Mouse (Mus musculus): ENCODE data around the gene Creb3l1.

Gene Creb3l1

DNA sequence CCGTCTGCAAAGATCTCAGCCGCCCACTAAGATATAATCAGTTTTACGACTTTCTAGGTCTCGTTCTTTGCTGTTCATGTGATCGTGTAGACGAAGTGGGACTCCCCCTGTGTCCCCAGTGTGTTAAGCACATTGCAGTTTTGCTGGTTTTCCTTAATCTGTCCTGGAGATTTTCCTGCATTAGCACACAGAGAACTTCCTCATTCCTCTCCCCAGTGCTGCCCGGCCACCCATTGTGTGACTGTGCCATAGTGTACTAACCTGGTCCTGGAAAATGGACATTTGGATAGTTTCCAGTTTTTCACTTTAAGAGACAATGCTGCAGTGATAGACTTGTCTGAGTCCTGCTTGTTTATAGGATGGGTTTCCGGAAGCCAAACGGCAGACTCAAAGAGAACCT is 10.0 kb upstream of the Creb3l1 start:
- DNase-seq (ENCODE audit: extremely low read depth, low read depth, low spot score) = no peak

GRCm38 (mm10) chr2:92030554-92030953 is 6.3 kb upstream of the Creb3l1 start:
- DNase-seq (ENCODE audit: extremely low read depth, low read depth, low spot score) = no peak

DNA sequence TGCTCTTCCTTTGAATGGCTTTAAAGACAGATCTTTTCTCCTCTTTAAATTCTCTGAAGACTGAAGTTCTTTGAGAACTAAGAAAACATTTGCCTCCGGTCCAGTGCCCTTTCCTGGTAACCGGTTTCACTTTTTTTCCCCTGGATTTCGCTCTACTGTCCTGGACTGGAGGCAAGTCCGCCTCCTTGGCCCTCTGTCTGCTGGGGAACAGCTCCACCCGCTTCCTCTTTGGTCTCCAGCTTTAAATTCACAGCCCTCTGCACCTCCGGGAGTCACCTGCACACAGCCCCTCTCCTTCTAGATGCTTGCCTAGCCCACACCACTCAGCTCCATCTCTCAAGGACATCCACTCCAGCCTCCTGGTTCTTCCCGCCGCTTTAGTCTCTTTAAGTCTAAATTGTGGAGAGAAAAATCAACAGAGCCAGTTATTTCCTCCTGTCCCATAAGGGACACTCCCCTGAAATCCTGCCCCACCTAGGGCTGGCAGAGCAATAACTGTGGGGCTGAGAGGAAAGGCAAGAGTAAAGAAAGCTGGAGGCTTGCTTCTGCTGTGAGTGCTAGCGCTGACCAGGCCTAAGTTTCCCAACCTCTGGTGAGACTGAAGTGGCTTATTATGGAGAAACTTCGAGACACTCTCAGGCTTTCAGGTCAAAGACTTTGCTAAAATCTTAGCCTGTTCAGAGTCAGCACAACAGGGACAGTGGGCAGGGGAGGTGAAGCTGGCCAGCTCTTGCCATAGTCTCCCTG is 5.3 kb upstream of the Creb3l1 start:
- no peak for DNase-seq (ENCODE audit: extremely low read depth, low read depth, low spot score)

DNA sequence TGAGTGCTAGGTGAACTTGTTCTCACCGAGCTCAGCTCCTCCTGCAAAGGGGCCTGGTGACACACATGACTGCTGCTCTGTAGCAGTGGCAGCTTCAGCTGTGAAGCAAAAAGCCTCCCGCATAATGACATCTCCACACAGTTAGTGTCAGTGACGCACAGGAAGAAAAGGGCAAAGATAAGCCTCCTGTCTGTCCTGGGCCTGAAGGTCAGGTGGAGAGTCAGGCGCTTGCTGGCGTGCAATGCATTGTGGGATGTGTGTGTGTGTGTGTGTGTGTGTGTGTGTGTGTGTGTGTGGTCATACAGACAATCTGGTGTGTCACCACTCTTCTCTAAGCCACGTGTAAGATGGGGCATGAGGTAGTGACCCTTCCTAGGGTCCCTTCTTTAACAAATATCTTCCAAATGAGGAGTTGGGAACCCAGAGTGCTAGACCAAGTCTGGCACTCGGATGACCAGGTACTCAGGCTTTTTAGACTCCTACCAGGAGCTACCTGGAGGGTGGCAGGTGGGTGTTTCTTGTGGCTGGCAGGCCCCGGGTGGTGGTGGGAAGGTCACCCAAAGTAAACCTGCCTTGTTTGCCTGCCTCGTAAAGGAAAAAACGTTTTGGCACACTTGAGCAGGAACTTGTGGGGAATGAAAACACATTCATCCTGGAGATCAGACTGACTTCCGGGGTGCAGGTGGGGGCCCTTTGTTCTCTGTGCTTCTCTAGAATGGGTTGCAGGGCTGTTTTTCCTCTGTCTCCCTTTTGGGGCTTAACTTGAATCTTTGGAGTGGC is 3.7 kb upstream of the Creb3l1 start:
- DNase-seq (ENCODE audit: extremely low read depth, low read depth, low spot score) = no peak

- no peak for DNase-seq (ENCODE audit: extremely low read depth, low read depth, low spot score)
Measured at GRCm38 (mm10) chr2:92025966-92026365, 1.7 kb upstream of the Creb3l1 start.

- DNase-seq (ENCODE audit: extremely low read depth, low read depth, low spot score) = no peak
Measured at GRCm38 (mm10) chr2:92025202-92025601, 900 bp upstream of the Creb3l1 start.

- no peak for DNase-seq (ENCODE audit: extremely low read depth, low read depth, low spot score)
Measured at GRCm38 (mm10) chr2:92023362-92024273, 684 bp downstream of the Creb3l1 start.

DNA sequence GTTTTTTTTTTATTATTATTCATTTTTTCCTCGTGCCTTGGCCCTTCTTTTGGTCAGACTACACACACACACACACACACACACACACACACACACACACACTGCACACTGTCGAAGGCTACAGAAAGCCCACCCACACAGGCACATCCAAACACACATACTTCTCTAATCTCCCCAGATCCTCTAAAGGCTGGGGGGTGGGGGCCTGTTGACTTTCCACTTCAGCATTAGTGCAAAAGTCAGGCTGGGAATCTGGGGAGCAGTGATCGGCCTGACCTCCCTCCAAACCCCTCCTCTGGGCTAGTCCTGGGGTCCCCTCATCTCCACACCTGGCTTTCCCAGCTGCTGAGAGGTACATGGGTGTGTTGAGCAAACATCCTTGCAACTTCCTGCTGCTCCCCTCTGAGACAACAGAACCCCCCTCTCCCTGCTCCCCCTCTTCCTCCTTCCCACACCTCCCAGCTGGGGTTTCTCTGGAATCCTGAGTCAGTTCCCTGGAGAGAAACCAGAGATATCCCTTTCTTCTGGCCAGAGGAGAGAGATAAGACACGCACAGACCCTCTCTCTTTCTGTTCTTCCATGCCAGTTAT is 3.5 kb downstream of the Creb3l1 start:
- DNase-seq (ENCODE audit: extremely low read depth, low read depth, low spot score) = no peak

DNA sequence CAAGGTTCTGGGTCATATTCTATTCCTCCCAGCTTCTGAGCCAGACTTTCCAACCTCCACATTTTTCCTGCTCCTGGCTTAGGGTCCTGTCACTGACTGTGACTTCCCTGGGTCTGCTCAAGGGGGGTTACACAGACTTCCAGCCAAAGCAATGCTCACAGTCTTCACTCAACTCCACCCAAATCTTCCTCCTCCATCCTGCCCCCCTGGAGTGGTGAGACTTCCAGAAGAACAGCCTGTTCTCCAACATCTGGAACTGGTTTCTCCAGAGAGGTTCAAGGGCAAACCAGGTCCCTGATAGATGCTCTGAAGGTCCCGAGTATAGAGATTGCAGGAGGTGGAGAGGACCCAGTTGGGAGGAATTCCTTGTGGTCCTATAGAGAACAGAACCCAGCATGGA is 6.9 kb downstream of the Creb3l1 start:
- no peak for DNase-seq (ENCODE audit: extremely low read depth, low read depth, low spot score)

GRCm38 (mm10) chr2:92016981-92017380 is 7.3 kb downstream of the Creb3l1 start:
- DNase-seq (ENCODE audit: extremely low read depth, low read depth, low spot score) = no peak

DNA sequence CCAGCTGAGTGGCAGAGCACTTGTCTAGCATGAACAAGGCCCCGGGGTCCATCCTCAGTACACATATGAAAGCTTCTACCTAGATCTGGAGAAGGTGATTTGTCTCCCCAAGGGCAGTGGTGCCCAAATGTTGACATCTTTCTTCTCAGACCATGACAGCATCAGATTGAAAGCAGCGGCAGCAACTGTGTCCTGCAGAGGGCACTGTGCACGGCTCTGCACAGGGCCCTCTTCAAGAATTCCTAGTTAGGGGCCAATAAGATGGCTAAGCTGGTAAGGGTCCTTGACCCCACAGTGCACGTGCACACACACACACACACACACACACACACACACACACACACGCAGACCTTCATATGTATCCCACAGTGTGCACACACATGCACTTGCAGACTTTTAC is 9.4 kb downstream of the Creb3l1 start:
- no peak for DNase-seq (ENCODE audit: extremely low read depth, low read depth, low spot score)

- no peak for DNase-seq (ENCODE audit: extremely low read depth, low read depth, low spot score)
Measured at GRCm38 (mm10) chr2:92014248-92014647, 10.1 kb downstream of the Creb3l1 start.

- no peak for DNase-seq (ENCODE audit: extremely low read depth, low read depth, low spot score)
Measured at GRCm38 (mm10) chr2:92012768-92013445, 11.4 kb downstream of the Creb3l1 start.

GRCm38 (mm10) chr2:92011424-92012353 is 12.6 kb downstream of the Creb3l1 start:
- DNase-seq (ENCODE audit: extremely low read depth, low read depth, low spot score) = no peak

DNA sequence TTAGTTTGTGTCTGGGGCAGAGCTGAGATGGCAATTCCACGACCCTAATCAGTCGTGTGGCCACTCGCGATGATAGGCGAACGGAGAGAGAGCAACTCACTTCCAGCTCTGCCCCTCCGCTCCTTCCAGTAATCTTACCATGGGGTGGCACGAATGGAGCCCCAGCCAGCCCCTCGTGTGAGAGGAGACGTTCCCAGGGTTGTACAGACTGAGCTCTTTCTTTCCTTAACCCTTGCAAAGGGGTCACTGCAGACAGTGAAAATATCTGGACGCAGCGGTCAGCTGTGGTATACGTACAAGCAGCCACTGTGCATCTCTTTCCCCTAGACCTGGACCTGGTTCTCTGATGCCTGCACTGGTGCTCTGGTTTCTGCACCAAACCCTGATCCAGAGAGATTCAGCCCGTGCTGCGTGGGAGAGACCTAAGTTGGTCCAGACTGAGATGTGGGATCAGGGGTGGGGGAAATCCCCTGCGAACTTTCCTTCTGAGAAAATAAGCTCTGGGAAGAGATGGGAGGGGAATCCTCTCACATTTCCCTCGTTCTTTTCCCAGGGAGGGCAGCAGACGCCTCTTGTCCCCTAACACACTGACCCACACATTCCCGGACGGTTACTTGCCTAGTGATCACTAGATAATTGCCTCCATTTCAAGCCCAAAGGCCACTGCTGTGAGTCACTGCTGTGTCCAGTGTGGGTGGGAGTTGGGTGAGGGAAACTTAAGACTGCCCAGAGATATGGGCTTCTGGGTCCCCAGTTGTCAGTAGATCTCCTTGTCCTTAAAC is 15.5 kb downstream of the Creb3l1 start:
- no peak for DNase-seq (ENCODE audit: extremely low read depth, low read depth, low spot score)

GRCm38 (mm10) chr2:92007933-92008622 is 16.2 kb downstream of the Creb3l1 start:
- DNase-seq (ENCODE audit: extremely low read depth, low read depth, low spot score) = peak; percentile 40

DNA sequence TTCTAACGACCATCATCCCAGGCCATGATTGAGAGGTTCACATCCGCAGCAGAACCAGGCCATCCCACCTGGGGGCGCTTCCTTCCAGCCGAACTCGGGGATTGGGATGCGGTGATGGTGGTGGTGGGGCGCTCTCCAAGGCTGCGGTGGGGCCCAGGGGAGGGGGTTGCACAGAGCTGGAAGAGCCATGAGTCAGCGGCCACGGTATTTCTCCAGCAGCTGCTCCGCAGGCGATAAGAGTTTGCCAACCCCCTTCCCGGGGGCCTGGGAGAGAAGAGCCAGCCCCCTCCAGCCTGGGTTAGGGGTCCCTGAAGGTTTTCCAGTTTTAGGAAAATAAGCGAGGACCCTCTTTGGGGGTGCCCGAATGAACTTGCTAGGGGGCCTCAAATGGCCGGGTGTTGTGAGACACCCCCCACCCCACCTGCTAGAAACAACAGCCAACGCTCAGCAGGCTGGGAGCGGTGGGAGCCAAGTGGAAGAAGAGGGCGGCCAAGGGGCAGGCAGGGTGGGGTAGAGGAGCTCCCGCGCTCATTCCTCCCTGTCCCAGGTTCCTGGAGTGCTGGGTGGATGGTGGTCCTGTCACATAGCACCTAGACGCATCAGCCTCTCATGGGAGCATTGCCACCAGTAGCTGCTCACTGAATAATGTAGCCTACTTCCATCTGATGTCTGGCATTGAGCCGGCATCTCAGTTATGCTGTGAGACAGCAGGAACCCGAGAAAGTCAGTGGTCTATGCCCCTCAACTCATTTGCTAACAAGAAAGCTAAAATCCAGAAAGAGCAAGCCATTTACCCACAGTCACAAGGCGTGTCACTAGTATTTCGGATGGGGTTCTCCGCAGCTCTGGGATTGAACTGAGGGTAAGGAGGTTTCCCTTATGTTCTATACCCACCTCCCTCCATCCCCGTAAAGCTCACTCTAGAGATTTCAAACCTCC is 17.1 kb downstream of the Creb3l1 start:
- DNase-seq (ENCODE audit: extremely low read depth, low read depth, low spot score) = no peak

Measured in fat pad, adult 2 months (tissue).